Mouse (Mus musculus) heart, embryonic 10.5 days (tissue): ENCODE data around the gene Celf2. TPM values are rescaled to one million over a fixed set of nuclear protein-coding genes. Genes with fewer than 3 reads are reported as not detected.
A peak's percentile ranks its signal among the peaks of the same experiment; 100 is the strongest.

Experiments
- DNase-seq: peaks from one replicate; pipeline ENCODE4 v3.0.0-alpha.2; 2017; ENCODE audit warnings: low spot score
- H3K27ac ChIP-seq: fragments of 300-500 bp; sonication (generic); 2 replicates; pipeline ENCODE4 v1.5.1; 2016; ENCODE audit warnings: mild to moderate bottlenecking
- H3K27me3 ChIP-seq: fragments of 300-500 bp; sonication (generic); 2 replicates; pipeline ENCODE4 v1.6.1; 2016; ENCODE audit warnings: mild to moderate bottlenecking; ENCODE audit not compliant: poor library complexity, insufficient read depth, severe bottlenecking
- H3K36me3 ChIP-seq: fragments of 300-500 bp; sonication (generic); 2 replicates; pipeline ENCODE4 v1.6.1; 2016; ENCODE audit warnings: mild to moderate bottlenecking, moderate library complexity
- H3K4me1 ChIP-seq: fragments of 300-500 bp; sonication (generic); 2 replicates; pipeline ENCODE4 v1.6.1; 2016; ENCODE audit warnings: mild to moderate bottlenecking
- H3K4me3 ChIP-seq: fragments of 300-500 bp; sonication (generic); 2 replicates; pipeline ENCODE4 v1.5.1; 2016; ENCODE audit warnings: mild to moderate bottlenecking, moderate library complexity
- H3K9me3 ChIP-seq: fragments of 300-500 bp; sonication (generic); 2 replicates; pipeline ENCODE4 v1.6.1; 2016; ENCODE audit warnings: mild to moderate bottlenecking, moderate library complexity
- WGBS: fragments of 180-500 bp; shearing (Covaris S2); methylation state at CpG from one replicate; pipeline ENCODE4 v1.1.7; 2016; 5-methylcytosine and 5-hydroxymethylcytosine counted together
- polyA plus RNA-seq: library from polyadenylated mRNA; unstranded; fragments of >200 nt; fragmentation: Nextera tagmentation; extraction: Ambion mirVana; gene quantifications from 2 replicates; pipeline ENCODE4 v1.2.1, GENCODE M21; 2016

The Celf2 gene
- polyA plus RNA-seq, 1 experiment from 2014 or later = 38.2 TPM

GRCm38 (mm10) chr2:6786494-6787144 is 722.7 kb downstream of the Celf2 start:
- DNase-seq = no peak
- 71% methylated on average over 3 of the region's 3 CpGs for WGBS
- Histone ChIP-seq H3K4me3 (no peak overlapping the region), H3K27me3 (no peaks in the 10 kb centered on the region), H3K9me3 (no peaks in the 10 kb centered on the region), H3K27ac (no peak overlapping the region), H3K36me3 (no peaks in the 10 kb centered on the region), H3K4me1 (no peaks in the 10 kb centered on the region)

- no peaks in the 10 kb centered on the region for H3K36me3 ChIP-seq
- no peaks in the 10 kb centered on the region for H3K9me3 ChIP-seq
- no peaks in the 10 kb centered on the region for H3K4me1 ChIP-seq
- DNase-seq = no peak
- no peak overlapping the region for H3K27ac ChIP-seq
- no peaks in the 10 kb centered on the region for H3K27me3 ChIP-seq
- H3K4me3 ChIP-seq = no peak overlapping the region
- WGBS = 91% methylated on average over 2 of the region's 2 CpGs
Measured at GRCm38 (mm10) chr2:6770214-6770613, 739.1 kb downstream of the Celf2 start.

DNA sequence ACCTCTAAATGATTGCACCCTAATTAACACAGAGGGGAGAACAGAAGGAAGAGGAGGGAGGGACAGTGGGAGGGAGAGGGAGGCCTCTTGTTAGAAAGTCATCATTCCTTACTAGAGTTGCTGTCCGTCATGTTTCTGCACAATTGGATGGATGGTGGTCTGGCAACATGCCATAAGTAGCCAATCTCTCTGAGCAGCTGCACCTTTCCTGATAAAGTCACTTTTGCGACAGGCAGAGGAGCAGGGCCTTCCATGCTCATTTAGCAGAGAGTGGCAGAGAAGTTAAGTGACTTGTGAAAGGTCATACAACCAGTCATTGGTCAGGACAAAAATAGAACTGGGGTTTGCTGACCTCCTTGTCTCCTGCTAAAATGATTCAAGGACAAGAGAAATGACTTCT is 747.0 kb downstream of the Celf2 start:
- H3K9me3 ChIP-seq = no peaks in the 10 kb centered on the region
- no peak overlapping the region for H3K4me3 ChIP-seq
- H3K36me3 ChIP-seq = no peaks in the 10 kb centered on the region
- WGBS = 18% methylated on average over 2 of the region's 2 CpGs
- no peak for DNase-seq
- no peaks in the 10 kb centered on the region for H3K27me3 ChIP-seq
- H3K27ac ChIP-seq = no peak overlapping the region
- H3K4me1 ChIP-seq = peaks cover 10% of the 10 kb centered on the region; the same call in 1 of the 2 replicates

- no peaks in the 10 kb centered on the region for H3K36me3 ChIP-seq
- DNase-seq = no peak
- H3K4me3 ChIP-seq = no peak overlapping the region
- no peak overlapping the region for H3K27ac ChIP-seq
- no peaks in the 10 kb centered on the region for H3K4me1 ChIP-seq
- 83% methylated on average over 2 of the region's 2 CpGs for WGBS
- H3K27me3 ChIP-seq = no peaks in the 10 kb centered on the region
- H3K9me3 ChIP-seq = no peaks in the 10 kb centered on the region
Measured at GRCm38 (mm10) chr2:6743173-6743572, 766.2 kb downstream of the Celf2 start.

GRCm38 (mm10) chr2:6739998-6740668 is 769.2 kb downstream of the Celf2 start:
- Histone ChIP-seq H3K4me1 (no peaks in the 10 kb centered on the region), H3K36me3 (no peaks in the 10 kb centered on the region), H3K4me3 (no peak overlapping the region), H3K9me3 (no peaks in the 10 kb centered on the region), H3K27ac (no peak overlapping the region), H3K27me3 (no peaks in the 10 kb centered on the region)
- WGBS = 67% methylated on average over 4 of the region's 4 CpGs
- DNase-seq = no peak

GRCm38 (mm10) chr2:6732026-6732425 is 777.3 kb downstream of the Celf2 start:
- no peak overlapping the region for H3K4me3 ChIP-seq
- H3K36me3 ChIP-seq = no peaks in the 10 kb centered on the region
- no peaks in the 10 kb centered on the region for H3K27me3 ChIP-seq
- no peaks in the 10 kb centered on the region for H3K9me3 ChIP-seq
- peaks cover 16% of the 10 kb centered on the region for H3K4me1 ChIP-seq
- 85% methylated on average over 2 of the region's 2 CpGs for WGBS
- H3K27ac ChIP-seq = no peak overlapping the region
- DNase-seq = no peak

DNA sequence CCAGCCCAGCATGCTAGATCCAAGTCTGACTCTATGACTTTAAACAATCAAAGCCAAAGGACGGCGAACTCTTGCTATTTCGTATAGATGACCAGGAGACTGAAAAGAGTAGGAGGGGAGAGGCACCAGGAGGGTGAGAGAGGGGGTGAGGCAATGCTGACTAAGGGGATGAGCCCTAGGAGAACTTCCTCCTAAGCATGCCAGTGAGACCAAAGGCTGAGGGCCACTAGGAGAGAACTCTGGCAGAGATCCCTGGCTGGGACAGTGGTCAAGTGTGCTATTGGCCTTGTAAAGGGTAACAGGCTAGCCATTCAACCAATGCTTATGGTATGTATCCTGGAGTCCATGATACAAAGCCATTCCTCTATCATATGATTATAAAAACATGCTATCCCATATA is 778.5 kb downstream of the Celf2 start:
- H3K4me1 ChIP-seq = peaks cover 16% of the 10 kb centered on the region
- H3K27ac ChIP-seq = no peak overlapping the region
- H3K4me3 ChIP-seq = no peak overlapping the region
- H3K36me3 ChIP-seq = no peaks in the 10 kb centered on the region
- WGBS = 83% methylated on average over 3 of the region's 3 CpGs
- no peaks in the 10 kb centered on the region for H3K27me3 ChIP-seq
- H3K9me3 ChIP-seq = no peaks in the 10 kb centered on the region
- no peak for DNase-seq

DNA sequence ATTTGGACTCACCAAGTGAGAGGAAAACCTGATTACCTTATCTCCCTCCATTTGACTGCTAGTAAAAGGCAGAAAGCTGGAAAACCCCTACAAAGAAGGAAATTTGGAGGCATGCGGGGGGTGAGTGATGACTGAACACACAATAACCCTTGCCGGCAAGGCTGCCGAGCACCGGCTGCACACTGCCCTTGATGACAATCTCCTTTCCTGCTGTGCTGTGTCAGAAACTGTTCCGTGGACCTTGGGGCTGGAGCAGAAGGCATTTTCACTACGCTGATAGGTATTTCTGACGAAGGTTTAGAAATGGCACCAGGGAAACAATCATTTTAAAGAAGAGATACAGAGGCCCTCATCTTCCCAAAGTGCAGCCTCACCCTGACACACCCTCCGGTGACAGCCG is 779.4 kb downstream of the Celf2 start:
- WGBS = 27% methylated on average over 9 of the region's 9 CpGs
- H3K27me3 ChIP-seq = no peaks in the 10 kb centered on the region
- H3K4me3 ChIP-seq = no peak overlapping the region
- no peaks in the 10 kb centered on the region for H3K36me3 ChIP-seq
- DNase-seq = no peak
- H3K27ac ChIP-seq = no peak overlapping the region
- H3K4me1 ChIP-seq = peaks cover 16% of the 10 kb centered on the region
- H3K9me3 ChIP-seq = no peaks in the 10 kb centered on the region

DNA sequence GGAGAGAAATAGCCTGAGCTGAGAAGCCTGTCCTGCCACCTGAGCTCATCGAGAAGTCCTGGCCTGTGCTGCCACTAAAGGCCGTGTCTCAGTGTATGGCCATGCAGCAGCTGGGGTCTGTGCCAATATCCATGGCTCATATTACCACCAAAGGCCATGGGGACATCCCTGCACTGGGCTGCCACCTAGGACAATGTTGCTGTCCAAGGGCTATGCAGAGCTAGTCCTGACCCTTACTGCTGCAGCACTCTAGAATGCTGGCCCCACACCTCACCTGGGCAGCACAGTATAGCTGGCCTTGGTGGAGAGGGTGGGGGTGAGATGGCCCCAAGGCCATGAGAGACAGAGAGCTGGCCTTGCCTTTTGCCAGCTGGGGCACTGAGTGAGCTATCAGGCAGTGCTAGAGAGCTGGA is 780.5 kb downstream of the Celf2 start:
- Histone ChIP-seq H3K4me3 (no peak overlapping the region), H3K27me3 (no peaks in the 10 kb centered on the region), H3K27ac (no peak overlapping the region), H3K36me3 (no peaks in the 10 kb centered on the region), H3K9me3 (no peaks in the 10 kb centered on the region), H3K4me1 (peaks cover 16% of the 10 kb centered on the region)
- no peak for DNase-seq
- WGBS = 71% methylated on average over 2 of the region's 2 CpGs

DNA sequence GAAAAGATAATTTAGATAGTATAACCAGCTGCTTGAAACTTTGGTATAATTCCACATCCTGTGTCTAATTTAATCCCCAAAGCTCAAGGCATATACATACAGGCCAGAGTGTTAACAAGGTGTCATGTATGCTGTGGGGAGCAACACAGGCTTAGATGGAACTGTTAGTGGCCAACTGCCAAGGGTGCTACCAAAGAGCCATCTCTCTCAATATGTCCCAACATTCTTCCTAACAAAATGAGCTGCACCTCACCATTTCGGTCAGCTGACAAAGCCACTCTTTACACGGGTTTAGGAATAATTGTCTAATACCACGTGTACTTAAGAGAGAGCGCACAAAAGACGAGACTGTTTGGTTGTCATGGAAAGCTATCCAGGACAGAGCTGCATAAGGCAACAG is 782.0 kb downstream of the Celf2 start:
- Histone ChIP-seq H3K4me3 (no peak overlapping the region), H3K36me3 (no peaks in the 10 kb centered on the region), H3K27ac (no peak overlapping the region), H3K27me3 (no peaks in the 10 kb centered on the region), H3K4me1 (peaks cover 21% of the 10 kb centered on the region), H3K9me3 (no peaks in the 10 kb centered on the region)
- WGBS = 84% methylated on average over 5 of the region's 5 CpGs
- no peak for DNase-seq

DNA sequence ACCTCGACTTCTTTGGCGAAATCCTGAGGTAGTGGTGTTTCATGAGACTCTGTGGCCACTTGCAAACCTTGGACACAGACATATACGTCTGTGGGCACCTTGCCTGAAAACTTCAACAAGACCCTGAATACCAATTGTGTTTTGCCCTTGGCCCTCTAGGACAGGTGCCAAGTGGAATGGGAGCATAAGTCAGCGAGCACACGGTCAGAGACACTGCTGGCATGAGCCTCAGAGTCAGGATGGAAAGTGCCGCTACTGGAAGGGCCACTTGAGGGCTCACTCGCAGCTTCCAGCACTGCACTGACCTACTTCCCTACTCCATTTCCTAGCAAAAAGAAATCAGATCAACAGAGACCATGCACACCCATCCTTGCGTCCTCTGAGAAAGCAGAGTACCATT is 783.3 kb downstream of the Celf2 start:
- no peak overlapping the region for H3K27ac ChIP-seq
- WGBS = 76% methylated on average over 8 of the region's 8 CpGs
- no peaks in the 10 kb centered on the region for H3K27me3 ChIP-seq
- DNase-seq = no peak
- no peaks in the 10 kb centered on the region for H3K36me3 ChIP-seq
- no peak overlapping the region for H3K4me3 ChIP-seq
- no peaks in the 10 kb centered on the region for H3K9me3 ChIP-seq
- H3K4me1 ChIP-seq = peaks cover 34% of the 10 kb centered on the region

DNA sequence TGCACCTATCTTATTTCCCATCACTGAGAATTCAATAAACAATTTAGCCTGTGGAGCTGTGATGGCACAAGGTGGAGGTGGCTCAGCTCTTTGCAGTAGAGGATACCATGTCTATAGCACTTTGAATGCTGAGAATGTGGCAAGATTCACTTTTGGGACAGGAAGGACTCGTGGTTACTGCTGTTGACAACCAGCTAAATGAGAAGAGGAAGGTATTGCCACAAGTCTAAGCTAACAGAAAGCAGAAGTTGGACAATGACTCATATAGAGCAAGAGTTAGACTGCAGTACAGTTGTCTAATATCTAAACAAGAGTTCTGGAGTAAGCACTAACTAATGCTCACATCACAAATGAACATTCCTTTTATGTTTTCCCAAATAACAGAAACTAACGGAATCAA is 785.8 kb downstream of the Celf2 start:
- Histone ChIP-seq H3K27me3 (no peaks in the 10 kb centered on the region), H3K4me3 (no peak overlapping the region), H3K4me1 (peaks cover 23% of the 10 kb centered on the region), H3K27ac (no peak overlapping the region), H3K36me3 (no peaks in the 10 kb centered on the region), H3K9me3 (no peaks in the 10 kb centered on the region)
- no peak for DNase-seq
- 58% methylated on average over 2 of the region's 2 CpGs for WGBS

DNA sequence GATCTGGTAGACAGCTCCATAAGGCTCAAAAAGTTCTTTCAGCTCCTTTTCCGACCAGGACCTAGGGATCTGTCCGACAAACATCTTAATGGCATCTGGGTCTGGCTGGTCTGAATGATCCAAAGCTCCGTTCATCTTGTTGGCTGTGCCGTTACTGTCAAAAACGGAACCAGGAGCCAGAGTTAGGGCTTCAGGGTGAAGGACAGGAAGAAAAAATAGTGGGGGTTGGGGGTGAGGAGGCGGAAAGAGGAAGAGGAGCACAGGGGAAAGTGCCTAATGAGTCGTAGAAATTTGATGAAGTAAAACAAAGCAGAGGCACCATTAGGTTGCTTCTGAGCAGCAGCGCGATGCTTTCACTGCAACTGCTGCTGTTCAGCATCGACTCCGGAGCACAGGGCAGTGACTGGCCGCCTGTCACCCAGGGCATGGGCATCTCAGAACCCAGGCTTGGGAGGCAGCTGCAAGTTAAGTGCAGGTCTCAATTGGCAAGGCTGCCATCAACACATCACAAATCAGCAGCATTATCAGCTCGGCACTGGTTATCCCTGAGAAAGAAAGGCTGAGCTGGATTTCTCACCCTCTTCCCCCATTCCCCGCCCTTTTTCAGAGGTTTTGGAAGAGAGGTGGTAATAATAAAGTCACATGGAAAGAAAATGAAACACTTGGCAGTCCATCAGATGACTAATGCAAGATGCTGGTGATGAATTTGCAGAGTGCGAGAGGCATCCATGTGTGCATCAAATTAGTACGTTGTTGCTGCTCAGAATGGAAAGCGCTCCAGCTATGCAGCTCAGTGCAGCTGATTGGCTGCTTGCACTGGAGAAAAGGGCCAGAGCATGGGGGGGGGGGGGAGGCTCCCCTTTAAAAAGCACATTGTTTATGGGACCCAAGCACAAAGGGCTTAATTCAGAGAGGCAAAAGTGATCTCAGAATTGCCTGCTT is 787.6 kb downstream of the Celf2 start:
- peak overlapping the region; percentile 63 for H3K27ac ChIP-seq
- no peak for DNase-seq

More for the DNA sequence above, 787.6 kb downstream of the Celf2 start:
- 16% methylated on average over 17 of the region's 17 CpGs for WGBS
- H3K4me3 ChIP-seq = peak overlapping the region; percentile 48
- no peaks in the 10 kb centered on the region for H3K27me3 ChIP-seq
- H3K36me3 ChIP-seq = no peaks in the 10 kb centered on the region
- peaks cover 23% of the 10 kb centered on the region for H3K4me1 ChIP-seq
- no peaks in the 10 kb centered on the region for H3K9me3 ChIP-seq
